Mouse (Mus musculus) liver, postnatal 0 days (tissue): Measurements from ENCODE around the gene Gosr1.

Source experiments
- CTCF ChIP-seq: sonication (generic); IDR thresholded peaks from 2 replicates; pipeline ENCODE4 v1.5.1; 2016; ENCODE audit warnings: antibody characterized with exemption, low read depth
- EP300 ChIP-seq: IDR thresholded peaks from 2 replicates; pipeline ENCODE4 v1.6.1; 2016; ENCODE audit warnings: antibody characterized with exemption, low read depth, mild to moderate bottlenecking

GRCm38 (mm10) chr11:76735753-76736324 lies 27.5 kb downstream of the Gosr1 start:
- no peak for TF ChIP-seq CTCF
- no peak for TF ChIP-seq EP300
